Mouse (Mus musculus) ES-Bruce4 (cell line): ENCODE data around the gene Plxnd1.

Experiments
- CTCF ChIP-seq: IDR thresholded peaks from one replicate; pipeline ENCODE4 v1.8.1; 2011; ENCODE audit warnings: low read depth, low read length
- EP300 ChIP-seq: IDR thresholded peaks from 2 replicates; pipeline ENCODE4 v1.6.1; 2011; ENCODE audit warnings: low read depth, low read length; ENCODE audit not compliant: insufficient read depth
- POLR2A ChIP-seq: IDR thresholded peaks from one replicate; pipeline ENCODE4 v1.8.1; 2011; ENCODE audit warnings: low read length; ENCODE audit not compliant: insufficient read depth

- TF ChIP-seq POLR2A: no peak
- TF ChIP-seq CTCF: no peak
- TF ChIP-seq EP300: no peak
Measured at GRCm38 (mm10) chr6:115935544-115935943, 59.3 kb downstream of the Plxnd1 start.
